Mouse (Mus musculus) hematopoietic stem cell, adult 5-6 weeks (primary cell): ENCODE measurements around the gene Ccdc171. TPM values are rescaled to one million over a fixed set of nuclear protein-coding genes. Genes with fewer than 3 reads are reported as not detected.
"Not testable (repeated sequence)": the region's sequence is repeated elsewhere in the genome, so short reads cannot be mapped to it uniquely, and the experiment has no call there.

Experiments
- ATAC-seq, 2 experiments: fragments of 125-278 bp in 1 of 2; replicated peaks in 1 of 2; 2 replicates each; pipeline ENCODE4 v1.8.0; 2016 to 2017; ENCODE audit warnings: inconsistent platforms in 2 of 2, mild to moderate bottlenecking in 2 of 2, moderate number of reproducible peaks in 2 of 2, low read depth in 1 of 2, moderate TSS enrichment in 1 of 2; ENCODE audit not compliant: low FRiP score in 2 of 2, poor library complexity in 2 of 2, severe bottlenecking in 2 of 2, insufficient read depth in 1 of 2, low TSS enrichment in 1 of 2
- total RNA-seq: library from RNA; stranded (forward); fragments of 172-1452, 232-1000 nt; gene quantifications from 2 replicates; pipeline ENCODE4 v1.2.3, GENCODE M21; 2017

The Ccdc171 gene
- total RNA-seq, 1 experiment from 2014 or later, result 21.8 TPM

DNA sequence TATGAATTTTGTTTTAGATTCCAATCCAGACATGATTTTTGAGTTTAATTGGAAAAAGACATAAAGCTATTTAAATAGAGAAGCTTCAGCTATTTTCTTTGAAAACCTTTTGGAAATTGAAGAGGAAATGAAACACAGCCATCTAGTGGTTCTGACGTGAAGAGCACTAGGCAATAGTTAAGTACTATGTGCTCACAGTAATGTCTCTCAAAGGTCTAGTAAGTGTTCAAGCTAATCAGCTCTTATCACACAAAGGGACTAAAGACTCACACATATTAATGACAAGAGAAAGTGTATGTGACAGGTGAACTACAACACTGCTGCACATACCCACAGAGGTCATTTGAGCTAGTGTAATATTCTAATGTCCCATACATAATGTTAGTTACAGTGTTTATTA lies 54.8 kb downstream of the Ccdc171 start:
- ATAC-seq, result no peak

DNA sequence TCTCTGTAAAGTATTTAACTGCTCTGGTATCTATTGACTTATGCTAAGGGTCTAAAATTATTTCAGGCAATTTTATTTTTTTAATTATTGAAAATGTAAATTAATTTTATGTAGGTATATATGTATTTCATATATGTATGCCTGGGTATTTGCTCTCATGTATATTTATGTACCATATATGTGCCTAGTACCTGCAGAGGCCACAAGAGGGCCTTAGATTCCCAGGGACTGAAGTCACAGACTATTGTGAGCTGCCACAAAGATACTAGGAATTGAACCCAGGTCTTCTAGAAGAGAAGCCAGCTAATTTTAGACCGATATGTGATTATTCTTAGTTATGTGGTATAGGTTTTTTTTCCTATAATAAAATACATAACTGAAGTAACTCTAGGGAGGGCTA lies 62.2 kb downstream of the Ccdc171 start:
- ATAC-seq, result no peak

DNA sequence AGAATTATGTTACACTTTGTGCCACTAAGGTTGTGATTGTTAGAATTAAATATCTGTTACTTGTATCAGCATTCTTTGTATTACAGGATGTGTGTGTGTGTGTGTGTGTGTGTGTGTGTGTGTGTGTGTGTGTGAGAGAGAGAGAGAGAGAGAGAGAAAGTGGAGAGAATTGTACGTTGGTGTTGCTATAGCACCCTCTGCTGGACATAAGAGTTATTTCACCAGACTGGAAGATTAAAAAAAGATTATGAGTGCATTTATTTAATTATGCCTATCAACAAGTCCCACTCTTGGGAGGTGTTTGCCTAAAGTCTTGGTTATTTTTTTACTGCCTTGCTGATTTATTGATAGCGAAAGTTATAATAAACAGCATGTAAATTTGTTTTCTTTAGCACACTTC lies 71.1 kb downstream of the Ccdc171 start:
- ATAC-seq, result no peak; a peak in 1 of 4 replicates

DNA sequence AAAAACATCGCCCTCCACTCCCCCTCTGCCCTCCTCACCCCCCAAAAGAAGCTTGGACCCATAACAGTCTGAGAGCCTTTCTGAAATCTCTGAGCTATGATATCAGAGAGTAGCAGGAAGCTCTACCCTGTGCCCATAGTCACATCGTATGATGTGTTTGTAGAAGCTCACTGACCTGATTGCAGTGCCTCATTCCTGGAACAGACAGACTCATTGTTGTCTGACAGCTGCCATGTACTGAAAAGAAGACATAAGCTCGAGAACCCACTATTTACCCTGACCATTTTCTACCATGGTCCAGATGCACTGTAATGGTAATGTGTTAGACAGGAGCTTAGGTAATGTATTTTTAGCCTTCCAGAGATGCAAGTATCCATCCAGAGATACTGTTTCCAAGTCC lies 85.8 kb downstream of the Ccdc171 start:
- no peak for ATAC-seq

DNA sequence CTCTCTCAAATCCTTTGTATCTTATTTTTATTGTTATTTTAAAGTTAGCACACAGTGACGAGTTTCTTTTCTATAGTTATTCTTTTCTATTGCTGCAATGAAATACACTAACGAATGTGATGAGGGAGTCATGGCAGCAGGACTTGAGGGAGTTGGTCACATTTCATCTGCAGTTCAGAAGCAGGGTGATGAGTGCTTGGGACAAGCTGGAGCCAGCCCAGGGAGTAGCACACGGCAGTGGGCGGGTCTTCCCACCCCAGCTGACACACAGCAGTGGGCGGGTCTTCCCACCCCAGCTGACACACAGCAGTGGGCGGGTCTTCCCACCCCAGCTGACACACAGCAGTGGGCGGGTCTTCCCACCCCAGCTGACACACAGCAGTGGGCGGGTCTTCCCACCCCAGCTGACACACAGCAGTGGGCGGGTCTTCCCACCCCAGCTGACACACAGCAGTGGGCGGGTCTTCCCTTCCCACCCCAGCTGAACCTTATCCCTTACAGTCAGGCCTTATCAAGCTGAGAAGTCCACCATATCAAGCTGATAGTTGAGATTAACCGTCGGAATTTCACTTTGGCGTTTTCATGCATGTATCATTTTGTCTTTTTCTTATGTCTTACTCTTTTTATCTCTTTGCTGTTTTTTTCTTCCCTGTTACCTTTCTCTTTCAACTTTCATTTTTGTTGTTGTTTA lies 97.8 kb downstream of the Ccdc171 start:
- ATAC-seq, result not testable (repeated sequence)

DNA sequence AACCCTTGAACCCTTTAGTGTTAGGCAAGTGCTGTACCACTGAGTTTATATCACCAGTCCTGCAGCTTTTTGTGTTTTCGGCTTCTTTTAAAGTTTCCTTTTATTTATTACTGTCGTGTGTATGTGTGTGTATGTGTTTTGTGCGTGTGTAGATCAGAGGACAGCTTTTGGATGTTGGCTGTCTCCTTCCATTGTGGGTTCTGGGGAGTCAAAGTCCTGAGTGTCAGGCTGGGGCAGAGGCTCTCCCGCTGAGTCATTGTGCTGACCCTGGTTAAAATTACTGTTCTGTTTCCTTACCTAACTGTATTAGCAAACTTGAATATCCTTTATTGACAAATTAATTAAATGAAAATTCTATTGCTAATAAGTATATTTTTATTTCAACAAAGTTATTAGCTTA lies 98.4 kb downstream of the Ccdc171 start:
- ATAC-seq, result no peak

DNA sequence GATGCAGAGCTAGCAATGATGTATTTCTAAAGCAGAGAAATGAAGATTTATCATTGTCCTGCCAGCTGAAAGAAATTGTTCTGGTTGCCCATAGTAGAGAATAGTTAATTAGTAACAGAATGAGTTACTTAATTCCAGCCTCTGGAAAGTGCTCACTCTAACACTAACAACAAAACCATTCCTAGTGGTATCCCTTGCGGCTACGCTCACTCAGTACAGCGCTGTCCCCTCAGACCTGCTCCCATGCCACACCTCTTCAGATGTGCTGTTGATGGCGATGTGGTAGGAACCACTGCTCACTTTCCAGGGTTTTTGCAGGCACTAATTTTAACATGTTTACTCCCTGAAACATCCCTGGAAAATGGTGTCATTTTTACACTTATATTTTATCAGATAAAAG lies 126.1 kb downstream of the Ccdc171 start:
- no peak for ATAC-seq

DNA sequence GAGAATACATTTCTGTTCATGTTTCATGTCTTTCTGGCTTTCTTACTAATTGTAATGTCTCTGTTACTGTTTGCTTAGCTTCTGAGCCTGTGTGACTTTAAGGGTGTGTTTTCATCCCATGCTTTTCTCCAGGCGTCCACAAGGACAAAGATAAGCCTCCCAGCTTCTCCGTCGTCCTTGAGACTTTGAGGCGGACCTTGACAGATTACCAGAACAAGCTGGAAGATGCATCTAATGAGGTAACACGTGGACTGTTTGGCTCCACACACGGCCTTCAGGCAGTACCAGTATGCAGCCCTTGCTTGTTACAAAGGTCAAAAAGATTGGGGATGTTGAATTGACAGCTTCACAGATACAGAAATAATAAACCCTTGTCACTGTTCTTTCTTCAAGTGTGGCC lies 130.1 kb downstream of the Ccdc171 start:
- ATAC-seq, result no peak

DNA sequence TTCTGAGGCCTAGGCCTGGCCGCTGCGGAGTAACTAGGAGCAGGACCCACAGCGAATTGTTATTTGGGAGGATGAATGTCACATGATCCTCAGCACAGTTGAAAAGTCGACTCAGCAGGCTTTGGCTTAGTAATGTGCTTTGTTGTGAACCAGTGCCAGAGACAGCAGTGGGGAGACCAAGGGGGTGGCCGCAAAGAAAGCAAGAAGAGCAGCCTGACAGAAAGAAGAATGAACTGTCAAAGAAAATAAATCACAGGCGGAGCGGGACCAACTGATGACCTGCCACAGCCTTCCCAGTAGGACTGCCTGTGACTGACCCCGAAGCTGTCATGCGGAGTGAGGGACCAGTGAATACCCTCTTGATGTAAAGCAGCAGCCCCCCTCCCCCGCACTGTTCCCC lies 131.2 kb downstream of the Ccdc171 start:
- ATAC-seq, result no peak

DNA sequence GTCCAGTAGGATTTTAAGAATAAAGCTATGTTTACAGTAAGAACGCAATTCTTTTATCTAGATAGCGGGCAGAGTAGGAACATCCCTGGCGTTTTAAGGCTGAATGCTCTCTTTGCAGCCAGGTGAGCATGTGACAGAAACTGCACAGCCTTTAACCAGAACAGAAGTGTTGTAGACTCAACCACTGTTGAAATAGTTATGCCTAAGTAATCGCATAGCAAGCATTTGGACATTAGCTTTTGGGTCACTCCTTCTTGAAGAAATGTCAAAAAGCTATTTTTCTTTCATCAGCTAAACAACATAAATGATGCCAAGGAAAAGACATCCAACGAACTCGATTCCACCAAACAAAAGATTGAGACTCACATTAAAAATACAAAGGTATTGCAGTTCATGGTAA lies 131.7 kb downstream of the Ccdc171 start:
- no peak for ATAC-seq

DNA sequence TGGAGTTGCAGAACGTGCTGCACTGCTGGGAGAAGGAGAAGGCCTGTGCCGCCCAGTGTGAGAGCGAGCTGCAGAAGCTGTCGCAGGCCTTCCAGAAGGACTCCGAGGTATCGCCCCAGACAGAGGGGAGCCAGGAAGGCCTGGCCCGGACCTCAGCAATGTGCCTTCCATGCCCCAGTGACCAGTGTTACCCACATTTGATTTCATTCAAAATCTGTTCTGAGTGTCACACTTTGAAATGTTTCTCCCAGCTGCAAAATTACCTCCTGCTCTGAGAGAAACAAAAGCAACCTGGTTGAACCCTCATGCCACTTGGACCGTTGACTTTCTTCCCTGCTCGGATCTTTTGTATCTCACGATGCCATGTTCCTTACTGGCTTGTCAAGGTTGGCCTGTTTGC lies 133.1 kb downstream of the Ccdc171 start:
- no peak for ATAC-seq

DNA sequence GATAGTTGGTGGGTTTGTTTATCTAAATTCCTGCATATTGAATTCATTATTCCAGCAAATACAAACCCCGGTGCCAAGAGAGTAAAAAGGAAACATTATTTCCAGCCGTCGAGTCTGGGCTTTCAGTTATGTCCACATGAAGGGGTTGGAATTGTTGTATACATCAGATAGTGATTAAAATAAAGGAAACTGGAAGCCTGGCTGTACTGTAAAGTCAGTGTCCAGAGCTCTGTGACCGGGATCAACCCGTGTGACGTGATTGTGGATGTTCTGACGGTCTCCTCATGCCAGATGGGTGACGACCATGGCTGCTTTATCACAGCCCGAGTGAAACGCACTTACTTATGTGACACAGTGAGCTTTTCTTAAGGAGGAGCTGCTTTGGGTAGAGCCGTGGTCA lies 134.1 kb downstream of the Ccdc171 start:
- ATAC-seq, result no peak

DNA sequence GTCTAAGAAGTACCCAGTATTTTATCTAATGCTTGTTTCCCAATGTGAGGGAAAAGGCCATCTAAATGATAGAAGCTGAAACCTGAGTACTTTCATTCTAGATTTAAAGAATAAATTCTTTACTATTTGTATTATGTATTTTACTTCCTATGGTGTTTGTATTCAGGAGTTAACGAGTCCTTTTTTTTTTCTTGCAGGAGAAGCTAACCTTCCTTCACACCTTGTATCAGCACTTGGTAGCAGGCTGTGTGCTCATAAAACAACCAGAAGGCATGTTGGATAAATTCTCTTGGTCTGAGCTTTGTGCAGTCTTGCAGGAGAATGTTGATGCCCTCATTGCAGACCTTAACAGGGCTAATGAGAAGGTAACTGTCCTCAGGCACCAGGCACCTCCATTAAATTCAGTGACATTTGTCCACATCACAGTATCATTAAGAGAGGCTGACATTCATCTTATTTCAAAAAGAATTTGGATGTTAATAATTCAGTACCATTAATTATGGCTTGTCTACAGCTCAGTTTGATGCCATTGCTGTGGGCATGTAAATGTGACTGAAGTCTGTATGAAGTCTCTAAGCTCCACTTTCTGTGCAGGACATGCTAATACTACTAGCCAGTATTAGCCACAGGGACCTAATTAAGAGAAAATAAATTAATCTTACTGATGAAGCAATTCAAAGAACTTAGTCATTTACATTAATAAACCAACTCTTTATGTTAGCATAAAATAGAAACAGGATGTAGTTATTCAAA lies 136.3 kb downstream of the Ccdc171 start:
- ATAC-seq, result no peak

DNA sequence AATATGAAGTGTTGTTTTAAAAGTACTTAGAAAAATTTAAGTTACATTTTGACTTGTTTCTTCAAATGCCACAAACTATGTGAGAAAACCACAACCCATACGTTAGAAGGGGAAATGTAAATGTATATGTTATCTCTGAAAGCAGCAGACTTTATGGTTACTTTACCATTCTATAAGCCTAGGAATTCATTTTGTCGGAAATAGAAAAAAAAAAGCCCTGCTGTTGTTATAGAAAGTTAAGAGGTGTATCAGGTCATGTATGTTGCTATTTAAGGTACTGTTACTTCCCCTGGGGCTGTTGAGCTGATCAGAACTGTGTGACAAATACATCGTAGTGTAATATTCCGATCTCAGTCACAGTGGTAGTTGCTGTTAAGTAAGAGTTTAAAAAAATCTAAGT lies 137.0 kb downstream of the Ccdc171 start:
- no peak for ATAC-seq

DNA sequence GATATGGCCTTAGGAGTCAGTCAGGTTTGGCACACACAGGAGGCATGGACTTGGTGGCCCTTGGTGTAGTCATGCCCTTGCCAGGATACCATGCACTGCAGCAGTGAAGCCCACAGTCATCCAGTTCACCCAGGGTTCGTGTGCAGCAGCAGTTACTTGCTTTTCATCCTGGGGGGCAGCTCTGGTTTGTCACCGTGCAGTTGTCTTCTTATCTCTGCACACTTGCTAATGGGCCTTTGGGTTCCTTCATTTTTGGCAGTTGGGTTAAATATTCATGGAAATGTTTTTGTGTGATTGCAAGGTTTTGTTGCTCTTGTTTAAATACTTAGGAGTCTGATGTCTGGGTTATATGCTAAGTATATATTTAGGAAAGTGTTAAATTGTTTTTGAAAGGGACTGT lies 144.2 kb downstream of the Ccdc171 start:
- no peak for ATAC-seq

DNA sequence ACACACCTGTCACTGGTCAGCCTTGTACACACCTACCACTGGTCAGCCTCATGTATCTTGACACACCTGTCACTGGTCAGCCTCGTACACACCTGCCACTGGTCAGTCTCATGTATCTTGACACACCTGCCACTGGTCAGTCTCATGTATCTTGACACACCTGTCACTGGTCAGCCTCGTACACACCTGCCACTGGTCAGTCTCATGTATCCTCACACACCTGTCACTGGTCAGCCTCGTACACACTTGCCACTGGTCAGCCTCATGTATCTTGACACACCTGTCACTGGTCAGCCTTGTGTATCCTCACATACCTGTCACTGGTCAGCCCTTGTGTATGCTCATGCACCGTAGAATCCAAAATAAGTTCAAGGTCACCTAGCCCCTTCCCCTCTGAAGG lies 150.0 kb downstream of the Ccdc171 start:
- not testable (repeated sequence) for ATAC-seq

DNA sequence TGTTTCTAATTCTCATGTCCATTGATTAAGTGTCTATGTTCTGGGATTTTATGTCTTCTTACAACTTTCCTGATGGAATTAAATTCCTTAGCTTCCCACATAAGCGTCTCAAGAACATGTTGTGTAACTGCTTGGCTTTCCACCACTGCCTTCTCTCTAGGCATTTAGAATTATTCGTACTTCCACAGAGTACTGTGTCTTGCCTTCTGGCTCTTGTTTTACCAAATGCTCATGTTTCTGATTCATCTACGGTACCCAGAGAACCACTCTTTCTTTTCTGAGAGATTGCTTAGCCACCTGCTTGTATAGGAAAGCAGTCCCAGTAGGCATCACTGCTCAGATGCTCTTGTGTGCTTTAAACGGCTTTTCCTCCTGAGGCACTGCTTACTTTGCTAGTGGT lies 151.1 kb downstream of the Ccdc171 start:
- no peak for ATAC-seq

DNA sequence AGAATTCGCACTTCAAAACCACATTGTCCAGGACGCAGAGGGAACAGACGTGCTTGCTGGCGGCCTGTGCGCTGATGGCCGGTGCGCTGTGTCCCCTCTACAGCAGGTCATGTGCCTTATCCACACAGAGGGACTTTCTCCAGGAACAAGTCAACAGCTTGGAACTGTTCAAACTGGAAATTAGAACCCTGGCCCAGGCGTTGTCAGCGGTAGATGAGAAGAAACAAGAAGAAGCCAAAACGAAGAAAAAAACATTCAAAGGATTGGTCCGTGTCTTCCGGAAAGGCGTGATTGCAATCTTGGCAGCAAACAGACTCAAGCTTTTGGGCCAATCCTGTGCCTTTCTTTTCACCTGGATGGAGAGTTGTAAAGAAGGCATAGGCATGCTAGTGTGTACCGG lies 155.7 kb downstream of the Ccdc171 start:
- ATAC-seq, result no peak

DNA sequence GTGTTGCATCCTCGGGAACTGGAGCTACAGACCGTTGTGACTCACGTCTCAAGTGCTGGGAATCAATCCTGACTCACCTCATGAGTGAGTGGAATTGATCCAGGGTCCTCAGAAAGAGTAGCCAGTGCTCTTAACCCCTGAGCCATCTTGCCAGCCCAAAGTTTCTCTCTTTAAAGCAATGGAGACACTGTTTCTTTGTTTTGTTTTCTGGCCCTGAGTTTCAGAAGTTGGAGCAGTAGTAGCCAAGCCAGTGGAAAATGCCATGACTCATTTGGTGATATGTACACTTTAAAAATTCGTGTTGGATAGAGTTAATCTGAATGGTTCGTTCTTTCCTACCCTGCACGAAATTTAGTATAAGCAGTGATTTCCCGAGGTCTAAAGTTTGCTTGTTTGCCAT lies 157.5 kb downstream of the Ccdc171 start:
- no peak for ATAC-seq
